Mouse (Mus musculus) kidney, embryonic 15.5 days (tissue): ENCODE measurements at regions not wholly inside any gene's neighbourhood (a gene's known extent, or its start where the extent isn't known, plus 50 kb on each side); places are given as distances from the start of the nearest gene placed in this dataset.

Source experiments
- ATAC-seq: fragments of 200-750 bp; cut with Nextera tagmentation; replicated peaks from 2 replicates; pipeline ENCODE4 v1.8.0; 2017; ENCODE audit warnings: moderate TSS enrichment; ENCODE audit not compliant: low FRiP score
- H3K27ac ChIP-seq: fragments of 300-500 bp; sonication (generic); 2 replicates; pipeline ENCODE4 v1.5.1; 2015; ENCODE audit warnings: mild to moderate bottlenecking, inconsistent platforms
- H3K27me3 ChIP-seq: fragments of 300-500 bp; sonication (generic); 2 replicates; pipeline ENCODE4 v1.6.1; 2015; ENCODE audit warnings: inconsistent platforms
- H3K36me3 ChIP-seq: fragments of 300-500 bp; sonication (generic); 2 replicates; pipeline ENCODE4 v1.6.1; 2015; ENCODE audit warnings: inconsistent platforms
- H3K4me1 ChIP-seq: fragments of 300-500 bp; sonication (generic); 2 replicates; pipeline ENCODE4 v1.6.1; 2015; ENCODE audit warnings: inconsistent platforms
- H3K4me2 ChIP-seq: fragments of 300-500 bp; sonication (generic); 2 replicates; pipeline ENCODE4 v1.6.1; 2015; ENCODE audit warnings: moderate library complexity, mild to moderate bottlenecking, inconsistent platforms
- H3K4me3 ChIP-seq: fragments of 300-500 bp; sonication (generic); replicated peaks from 2 replicates; pipeline ENCODE4 v1.5.1; 2015; ENCODE audit warnings: mild to moderate bottlenecking, inconsistent platforms
- H3K9ac ChIP-seq: fragments of 300-500 bp; sonication (generic); 2 replicates; pipeline ENCODE4 v1.6.1; 2015; ENCODE audit warnings: mild to moderate bottlenecking, inconsistent platforms
- H3K9me3 ChIP-seq: fragments of 300-500 bp; sonication (generic); replicated peaks from 2 replicates; pipeline ENCODE4 v1.6.1; 2016; ENCODE audit warnings: inconsistent platforms
- WGBS: fragments of 180-500 bp; shearing (Covaris S2); methylation state at CpG from one replicate; pipeline ENCODE4 v1.1.7; 2015; ENCODE audit warnings: mixed read lengths; 5-methylcytosine and 5-hydroxymethylcytosine counted together

DNA sequence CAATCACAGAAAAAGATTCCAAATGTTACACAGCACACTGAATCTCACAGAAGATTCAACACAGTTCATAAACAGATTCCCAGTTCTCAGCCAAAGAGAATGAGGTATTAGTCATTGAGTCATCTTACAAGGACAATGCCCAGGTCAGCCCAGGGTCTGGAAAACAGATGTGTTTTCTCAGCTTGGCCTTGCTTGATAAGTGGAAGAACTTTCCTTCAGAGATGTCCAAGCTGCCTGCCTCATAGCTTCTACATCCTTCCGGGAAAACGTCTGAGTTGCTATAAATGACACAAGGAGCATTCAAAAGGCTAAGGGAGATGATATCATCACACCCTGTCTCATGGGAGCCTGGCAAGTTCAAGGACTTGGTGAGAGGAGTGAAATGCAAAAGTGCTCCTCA, 139.9 kb upstream of the Pdzrn3 start:
- H3K27ac ChIP-seq: no peak overlapping the region
- 53% methylated on average over 2 of the region's 2 CpGs for WGBS
- no peak overlapping the region for H3K9ac ChIP-seq

DNA sequence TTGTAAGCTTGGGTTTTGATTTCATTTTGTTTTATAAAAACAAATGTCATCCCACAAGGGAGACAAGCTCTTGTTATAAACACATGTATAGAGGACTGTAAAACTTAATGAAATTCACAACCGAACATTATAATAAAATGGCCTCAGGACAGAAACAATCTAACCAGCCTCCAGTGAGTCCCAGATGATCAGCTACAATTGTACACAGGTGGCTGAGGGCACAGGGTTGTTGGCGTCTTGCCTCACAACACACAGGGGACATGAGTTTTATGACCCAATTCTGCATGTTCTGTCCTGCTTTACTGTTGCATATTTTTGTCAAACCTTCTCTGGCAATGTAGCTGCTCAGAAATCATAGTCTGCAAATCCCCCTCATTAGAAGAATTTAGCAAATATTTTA, 136.0 kb upstream of the Pdzrn3 start:
- no peaks in the 10 kb centered on the region for H3K9me3 ChIP-seq
- no peak overlapping the region for H3K27ac ChIP-seq
- H3K27me3 ChIP-seq: no peaks in the 10 kb centered on the region
- H3K4me3 ChIP-seq: no peak overlapping the region
- WGBS: 63% methylated on average over 2 of the region's 2 CpGs
- no peak overlapping the region for H3K9ac ChIP-seq
- no peak overlapping the region for H3K4me2 ChIP-seq
- ATAC-seq: no peak
- peaks cover 9% of the 10 kb centered on the region for H3K4me1 ChIP-seq
- no peaks in the 10 kb centered on the region for H3K36me3 ChIP-seq

More for the DNA sequence above, 139.9 kb upstream of the Pdzrn3 start:
- H3K4me1 ChIP-seq: peaks cover 19% of the 10 kb centered on the region
- no peaks in the 10 kb centered on the region for H3K9me3 ChIP-seq
- no peaks in the 10 kb centered on the region for H3K36me3 ChIP-seq
- ATAC-seq: no peak
- H3K4me2 ChIP-seq: no peak overlapping the region
- no peaks in the 10 kb centered on the region for H3K27me3 ChIP-seq
- H3K4me3 ChIP-seq: no peak overlapping the region

DNA sequence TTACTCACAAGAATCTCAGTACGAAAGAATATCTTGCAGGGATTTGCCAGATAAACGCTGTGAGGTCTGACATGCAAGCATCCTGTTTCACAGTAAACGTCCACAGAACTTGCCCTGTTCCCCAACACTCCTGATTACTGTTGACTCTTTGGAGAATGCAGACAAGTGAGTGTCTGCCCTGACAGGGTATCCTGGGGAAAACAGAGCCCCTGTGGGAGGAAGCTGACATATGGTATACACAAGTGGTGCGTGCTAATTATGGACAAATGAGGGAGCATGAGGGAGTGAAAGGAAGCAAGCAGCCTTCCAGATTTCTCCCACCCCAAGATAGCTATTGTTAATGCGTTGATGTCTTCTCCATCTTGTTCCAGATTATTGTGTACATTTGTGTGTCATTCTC, 124.5 kb upstream of the Pdzrn3 start:
- no peak overlapping the region for H3K4me2 ChIP-seq
- 44% methylated on average over 5 of the region's 5 CpGs for WGBS
- no peak overlapping the region for H3K4me3 ChIP-seq
- no peak for ATAC-seq
- no peaks in the 10 kb centered on the region for H3K9me3 ChIP-seq
- no peak overlapping the region for H3K27ac ChIP-seq
- no peak overlapping the region for H3K9ac ChIP-seq
- H3K36me3 ChIP-seq: no peaks in the 10 kb centered on the region
- H3K27me3 ChIP-seq: no peaks in the 10 kb centered on the region
- H3K4me1 ChIP-seq: no peaks in the 10 kb centered on the region

DNA sequence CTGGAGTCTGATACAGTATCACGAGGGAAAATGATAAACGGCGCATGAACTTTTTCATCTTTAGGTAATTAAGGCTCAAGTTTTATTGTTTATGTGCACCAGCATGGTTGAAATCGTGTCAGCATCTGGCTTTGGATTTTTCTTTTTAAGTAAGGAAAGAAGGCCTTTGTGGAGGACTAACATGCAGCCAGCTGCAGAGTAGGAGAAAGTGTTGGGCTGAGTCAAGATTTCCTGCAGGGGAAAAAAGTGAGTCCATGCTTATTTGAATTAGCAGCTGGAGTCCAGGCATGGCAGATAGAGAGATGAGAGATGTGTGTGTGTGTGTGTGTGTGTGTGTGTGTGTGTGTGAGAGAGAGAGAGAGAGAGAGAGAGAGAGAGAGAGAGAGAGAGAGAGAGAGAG, 124.0 kb upstream of the Pdzrn3 start:
- H3K9ac ChIP-seq: no peak overlapping the region
- 71% methylated on average over 4 of the region's 4 CpGs for WGBS
- no peak overlapping the region for H3K27ac ChIP-seq
- no peak for ATAC-seq
- H3K27me3 ChIP-seq: no peaks in the 10 kb centered on the region
- no peaks in the 10 kb centered on the region for H3K4me1 ChIP-seq
- H3K4me3 ChIP-seq: no peak overlapping the region
- H3K4me2 ChIP-seq: no peak overlapping the region
- no peaks in the 10 kb centered on the region for H3K9me3 ChIP-seq
- no peaks in the 10 kb centered on the region for H3K36me3 ChIP-seq

DNA sequence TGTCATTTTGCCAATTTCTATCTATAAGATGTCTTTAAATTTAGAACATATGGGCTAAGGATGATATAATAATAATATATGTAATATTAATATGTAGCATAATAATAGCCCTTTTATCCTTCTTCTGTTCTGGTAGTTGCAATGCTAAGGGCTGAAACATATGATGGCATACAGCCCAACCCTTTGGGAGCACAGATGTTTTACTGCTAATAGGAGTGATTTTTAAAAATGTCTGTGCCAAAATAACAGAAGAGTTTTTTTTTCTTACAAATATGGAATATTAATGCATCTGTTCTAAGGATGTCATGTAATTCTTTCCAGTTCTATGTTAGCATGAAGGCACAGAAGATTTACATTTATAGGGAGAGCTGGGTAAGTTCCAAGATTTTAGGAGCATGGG, 122.5 kb upstream of the Pdzrn3 start:
- no peaks in the 10 kb centered on the region for H3K27me3 ChIP-seq
- H3K36me3 ChIP-seq: no peaks in the 10 kb centered on the region
- ATAC-seq: no peak
- H3K9me3 ChIP-seq: no peaks in the 10 kb centered on the region
- H3K27ac ChIP-seq: no peak overlapping the region
- no peak overlapping the region for H3K4me3 ChIP-seq
- H3K4me2 ChIP-seq: no peak overlapping the region
- no peak overlapping the region for H3K9ac ChIP-seq
- H3K4me1 ChIP-seq: no peaks in the 10 kb centered on the region

DNA sequence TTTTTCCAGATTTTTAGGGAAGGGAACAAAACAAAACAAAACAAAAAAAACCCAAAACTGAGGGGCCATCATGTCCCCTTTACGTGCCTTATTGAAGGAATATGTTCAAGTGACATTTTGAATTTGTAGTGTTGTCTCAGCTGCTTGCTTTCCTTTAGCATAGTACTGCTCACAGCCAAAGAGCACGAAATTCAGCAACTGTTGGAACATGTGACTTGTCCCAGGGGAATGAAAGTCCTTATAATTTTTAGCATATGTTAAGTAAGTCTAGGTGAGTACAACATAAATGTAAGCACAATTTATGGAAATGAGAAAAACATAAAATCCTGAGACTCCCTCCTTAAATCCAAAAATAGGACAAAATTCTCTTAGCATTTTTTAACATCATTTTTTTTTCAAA, 110.8 kb upstream of the Pdzrn3 start:
- Histone ChIP-seq H3K36me3 (no peaks in the 10 kb centered on the region), H3K27ac (no peak overlapping the region), H3K9ac (no peak overlapping the region), H3K4me2 (no peak overlapping the region), H3K4me1 (peaks cover 8% of the 10 kb centered on the region), H3K9me3 (no peaks in the 10 kb centered on the region), H3K27me3 (no peaks in the 10 kb centered on the region), H3K4me3 (no peak overlapping the region)
- ATAC-seq: no peak
- WGBS: 41% methylated on average over 2 of the region's 2 CpGs

DNA sequence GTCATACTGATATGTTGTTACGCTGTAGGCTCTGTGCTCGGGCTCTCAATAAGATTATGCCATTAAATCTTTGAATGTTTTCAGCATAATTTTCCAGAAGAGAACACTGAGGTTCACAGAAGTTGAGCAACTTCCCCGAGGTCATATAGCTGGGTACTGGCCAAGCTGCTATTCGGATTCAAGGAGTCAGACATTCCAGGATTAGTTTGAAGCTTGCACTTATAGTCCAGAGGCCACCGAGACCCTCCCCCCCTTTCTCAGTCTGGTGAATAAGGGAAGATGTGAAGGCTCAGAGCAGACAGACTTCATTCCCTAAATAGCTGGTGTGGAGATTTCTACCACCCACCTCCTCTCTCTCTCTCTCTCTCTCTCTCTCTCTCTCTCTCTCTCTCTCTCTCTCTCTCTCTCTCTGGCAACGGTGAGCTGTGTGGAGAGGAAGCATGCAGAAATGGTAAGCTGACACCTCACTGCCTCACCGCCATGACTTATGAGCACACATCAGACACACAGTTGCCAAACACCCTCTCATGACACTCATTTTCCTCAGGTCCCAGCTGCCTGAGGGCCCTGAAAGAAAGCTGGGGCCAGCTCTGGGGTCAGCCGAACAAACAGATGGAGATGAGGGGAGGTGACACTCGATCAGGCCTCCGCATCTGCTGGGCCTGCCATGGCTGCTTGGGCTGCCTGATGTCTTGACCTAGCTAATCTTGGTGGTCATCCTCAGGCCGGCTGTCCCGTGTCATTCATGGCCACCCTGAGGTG, 107.0 kb upstream of the Pdzrn3 start:
- WGBS: 31% methylated on average over 11 of the region's 12 CpGs
- ATAC-seq: peak; percentile 77

DNA sequence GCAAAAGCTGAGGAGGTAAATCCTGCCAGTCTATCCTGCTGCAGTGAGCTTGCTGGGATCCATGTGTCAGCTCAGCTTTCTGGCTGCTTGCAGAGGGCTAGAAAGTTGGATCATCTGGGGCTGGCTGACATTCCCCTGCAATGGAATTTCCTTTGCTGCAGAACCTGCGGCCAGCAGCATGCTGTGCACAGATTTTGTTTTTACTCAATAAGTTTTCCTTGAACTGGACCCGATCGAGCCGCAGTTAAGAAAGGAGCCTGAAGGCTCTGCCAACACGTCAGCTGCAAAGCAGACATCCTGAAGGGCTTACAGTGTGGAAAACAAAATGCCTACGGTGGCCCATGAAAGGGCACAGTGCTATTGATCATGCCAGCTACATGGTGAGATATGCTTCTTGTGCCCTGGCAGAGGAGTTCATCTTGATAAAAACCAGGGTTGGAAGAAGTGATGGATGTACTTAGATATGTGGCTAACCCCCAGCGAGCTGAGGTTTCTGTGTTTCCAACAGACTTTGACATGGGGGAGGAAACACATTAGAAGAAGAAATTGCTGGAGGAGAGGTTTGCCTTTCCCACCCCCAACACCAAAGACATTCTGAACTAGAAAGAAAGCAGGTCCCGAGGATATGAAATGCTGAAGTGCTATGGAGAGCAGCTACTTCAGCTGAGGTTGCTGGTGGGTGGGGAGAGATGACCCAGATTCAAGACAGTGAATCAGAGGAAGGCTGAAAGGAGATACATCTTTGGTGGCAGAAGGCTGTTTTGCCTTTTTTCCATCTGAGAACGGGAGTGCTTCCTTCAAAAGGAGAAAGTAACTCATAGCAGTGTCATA, 105.2 kb upstream of the Pdzrn3 start:
- no peak for ATAC-seq
- H3K36me3 ChIP-seq: no peaks in the 10 kb centered on the region
- H3K4me2 ChIP-seq: no peak overlapping the region
- no peak overlapping the region for H3K9ac ChIP-seq
- H3K4me1 ChIP-seq: peaks cover 15% of the 10 kb centered on the region
- no peaks in the 10 kb centered on the region for H3K9me3 ChIP-seq
- no peaks in the 10 kb centered on the region for H3K27me3 ChIP-seq
- H3K4me3 ChIP-seq: no peak overlapping the region
- H3K27ac ChIP-seq: peak overlapping the region; percentile 60
- WGBS: 46% methylated on average over 9 of the region's 9 CpGs

More for the DNA sequence above, 107.0 kb upstream of the Pdzrn3 start:
- Histone ChIP-seq H3K4me1 (peaks cover 15% of the 10 kb centered on the region), H3K27me3 (no peaks in the 10 kb centered on the region), H3K9ac (no peak overlapping the region), H3K4me3 (no peak overlapping the region), H3K4me2 (no peak overlapping the region), H3K36me3 (no peaks in the 10 kb centered on the region), H3K27ac (peak overlapping the region; percentile 18; the same call in 1 of the 2 replicates), H3K9me3 (no peaks in the 10 kb centered on the region)

DNA sequence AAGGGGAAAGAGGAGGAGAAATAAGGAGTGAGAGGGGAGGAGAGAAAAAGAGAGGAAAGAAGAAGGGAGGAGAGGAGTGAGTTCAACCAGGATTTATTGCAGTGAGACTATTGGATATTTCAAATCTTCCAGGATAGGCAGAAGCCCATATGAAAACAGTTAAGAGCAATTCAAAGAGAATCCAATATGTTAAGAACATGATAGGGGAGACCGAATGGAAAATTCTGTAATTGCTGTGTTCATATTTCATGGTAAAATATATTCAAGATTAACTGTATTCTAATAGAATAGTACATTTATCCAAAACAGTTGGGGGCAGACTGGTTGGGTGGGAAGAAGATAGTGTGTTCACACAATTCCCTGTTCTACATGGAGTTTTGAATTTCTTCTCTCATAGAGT, 96.3 kb upstream of the Pdzrn3 start:
- Histone ChIP-seq H3K4me2 (no peak overlapping the region), H3K4me1 (no peaks in the 10 kb centered on the region), H3K9me3 (no peaks in the 10 kb centered on the region), H3K36me3 (no peaks in the 10 kb centered on the region), H3K9ac (no peak overlapping the region), H3K4me3 (no peak overlapping the region), H3K27me3 (no peaks in the 10 kb centered on the region), H3K27ac (no peak overlapping the region)
- 84% methylated on average over 1 of the region's 1 CpGs for WGBS
- no peak for ATAC-seq

DNA sequence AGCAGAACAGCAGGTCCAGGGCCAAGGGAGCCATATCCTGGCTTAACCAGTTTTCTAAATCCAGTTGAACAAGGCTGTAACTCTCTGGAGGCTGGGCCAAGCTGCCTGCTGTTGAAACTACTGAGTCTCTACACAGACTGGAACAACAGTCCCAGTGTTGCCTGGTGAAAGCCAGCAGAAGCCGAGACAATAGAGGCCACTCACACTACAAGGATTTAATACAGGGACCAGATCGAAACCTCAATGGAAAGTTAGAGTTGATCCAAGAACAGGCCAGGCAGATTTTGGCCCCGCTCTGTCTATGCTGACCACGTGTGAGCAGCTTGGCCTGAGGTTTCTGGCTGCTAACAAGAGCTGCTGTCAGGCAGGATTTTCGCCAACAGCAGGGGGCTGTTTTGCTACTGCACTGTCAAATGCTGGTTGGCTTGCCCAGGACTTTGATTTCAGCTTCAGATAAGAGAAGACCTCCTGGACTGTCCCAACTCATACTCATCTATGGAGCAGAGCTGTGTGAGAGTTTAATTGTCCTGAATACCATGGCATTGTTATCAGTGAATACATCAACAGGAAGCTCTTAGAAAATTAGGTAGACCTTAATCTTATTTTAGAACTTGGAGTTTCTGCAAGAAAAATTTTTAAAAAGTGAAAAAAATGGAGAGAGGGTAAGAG, 95.7 kb upstream of the Pdzrn3 start:
- no peak overlapping the region for H3K4me3 ChIP-seq
- H3K9me3 ChIP-seq: no peaks in the 10 kb centered on the region
- H3K27me3 ChIP-seq: no peaks in the 10 kb centered on the region
- no peaks in the 10 kb centered on the region for H3K36me3 ChIP-seq
- H3K27ac ChIP-seq: 0 out of 2 replicates have a peak overlapping the region, but pooled peaks have one; percentile 34
- ATAC-seq: no peak; the same call in 1 of the 2 replicates
- H3K4me2 ChIP-seq: no peak overlapping the region
- H3K9ac ChIP-seq: no peak overlapping the region
- no peaks in the 10 kb centered on the region for H3K4me1 ChIP-seq
- 46% methylated on average over 5 of the region's 5 CpGs for WGBS

DNA sequence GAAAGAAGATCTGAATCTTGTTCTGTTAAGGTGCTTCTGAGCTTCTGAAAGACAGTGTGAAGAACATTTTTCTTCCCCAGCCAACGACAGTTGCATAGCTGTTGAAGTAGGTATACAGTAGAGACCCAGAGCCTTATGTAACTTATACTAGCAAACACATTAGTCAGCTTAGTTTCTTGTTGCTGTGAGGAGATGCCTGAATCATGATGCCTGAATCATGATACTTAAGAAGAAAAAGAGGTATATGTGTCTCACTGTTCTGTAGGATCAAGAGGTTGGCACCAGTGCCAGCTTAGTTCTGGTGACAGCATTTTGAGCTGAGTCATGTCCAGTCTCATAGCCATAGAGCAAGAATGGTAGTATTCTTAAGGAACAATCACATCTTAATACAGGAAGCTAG, 87.2 kb upstream of the Pdzrn3 start:
- no peaks in the 10 kb centered on the region for H3K27me3 ChIP-seq
- H3K4me3 ChIP-seq: no peak overlapping the region
- H3K9me3 ChIP-seq: no peaks in the 10 kb centered on the region
- H3K4me1 ChIP-seq: no peaks in the 10 kb centered on the region
- H3K4me2 ChIP-seq: no peak overlapping the region
- ATAC-seq: no peak
- 87% methylated on average over 1 of the region's 1 CpGs for WGBS
- H3K9ac ChIP-seq: no peak overlapping the region
- no peak overlapping the region for H3K27ac ChIP-seq
- no peaks in the 10 kb centered on the region for H3K36me3 ChIP-seq

DNA sequence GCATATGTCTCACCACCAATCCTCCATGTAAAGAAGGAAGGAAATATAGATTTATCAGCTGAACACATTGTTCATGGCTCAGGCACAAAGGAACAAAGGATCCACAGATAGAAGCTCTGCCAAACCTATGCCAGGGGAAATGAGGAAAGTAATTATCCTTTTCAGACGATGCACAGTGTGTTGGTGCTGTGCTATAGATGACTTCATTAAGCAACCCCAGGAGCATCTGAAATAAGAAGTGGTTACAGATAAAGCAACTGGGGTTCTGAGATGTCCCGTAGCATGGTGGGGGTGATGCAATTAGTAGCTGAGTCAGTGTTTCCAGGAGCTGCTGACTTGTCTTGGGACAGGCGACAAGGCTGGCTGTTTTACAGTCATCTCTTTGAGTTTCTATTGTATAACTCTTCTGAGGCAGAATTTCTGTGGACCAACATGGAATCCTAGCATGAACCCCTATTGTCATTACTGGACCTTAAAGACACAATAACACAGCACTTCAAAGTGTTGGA, 86.2 kb upstream of the Pdzrn3 start:
- Histone ChIP-seq H3K27me3 (no peaks in the 10 kb centered on the region), H3K9me3 (no peaks in the 10 kb centered on the region), H3K9ac (no peak overlapping the region), H3K36me3 (no peaks in the 10 kb centered on the region), H3K27ac (no peak overlapping the region), H3K4me1 (no peaks in the 10 kb centered on the region), H3K4me3 (no peak overlapping the region), H3K4me2 (no peak overlapping the region)
- no peak for ATAC-seq
- WGBS: 85% methylated on average over 3 of the region's 3 CpGs
